Mouse (Mus musculus) stomach, postnatal 0 days (tissue): ENCODE measurements around the gene Fam219a.

Experiments used
- CTCF ChIP-seq: IDR thresholded peaks from 2 replicates; pipeline ENCODE4 v1.5.1; 2016; ENCODE audit warnings: antibody characterized with exemption, low read depth, mild to moderate bottlenecking, moderate library complexity
- EP300 ChIP-seq: optimal IDR thresholded peaks from 2 replicates; pipeline ENCODE3; 2016; ENCODE audit warnings: antibody characterized with exemption

- TF ChIP-seq CTCF = no peak
- no peak for TF ChIP-seq EP300
Observed at GRCm38 (mm10) chr4:41507326-41507924, 61.9 kb downstream of the Fam219a start.
